Mouse (Mus musculus) embryonic fibroblast, embryonic 13.5 days (primary cell): ENCODE measurements around the gene Pla2g1b.

Experiments used
- CTCF ChIP-seq: IDR thresholded peaks from 2 replicates; pipeline ENCODE4 v1.5.1; 2011; ENCODE audit warnings: mild to moderate bottlenecking, control low read depth, low read length, moderate library complexity, borderline replicate concordance; ENCODE audit not compliant: insufficient read depth
- POLR2A ChIP-seq: IDR thresholded peaks from 2 replicates; pipeline ENCODE4 v1.6.1; 2011; ENCODE audit warnings: low read depth, mild to moderate bottlenecking, control low read depth, low read length, moderate library complexity

DNA sequence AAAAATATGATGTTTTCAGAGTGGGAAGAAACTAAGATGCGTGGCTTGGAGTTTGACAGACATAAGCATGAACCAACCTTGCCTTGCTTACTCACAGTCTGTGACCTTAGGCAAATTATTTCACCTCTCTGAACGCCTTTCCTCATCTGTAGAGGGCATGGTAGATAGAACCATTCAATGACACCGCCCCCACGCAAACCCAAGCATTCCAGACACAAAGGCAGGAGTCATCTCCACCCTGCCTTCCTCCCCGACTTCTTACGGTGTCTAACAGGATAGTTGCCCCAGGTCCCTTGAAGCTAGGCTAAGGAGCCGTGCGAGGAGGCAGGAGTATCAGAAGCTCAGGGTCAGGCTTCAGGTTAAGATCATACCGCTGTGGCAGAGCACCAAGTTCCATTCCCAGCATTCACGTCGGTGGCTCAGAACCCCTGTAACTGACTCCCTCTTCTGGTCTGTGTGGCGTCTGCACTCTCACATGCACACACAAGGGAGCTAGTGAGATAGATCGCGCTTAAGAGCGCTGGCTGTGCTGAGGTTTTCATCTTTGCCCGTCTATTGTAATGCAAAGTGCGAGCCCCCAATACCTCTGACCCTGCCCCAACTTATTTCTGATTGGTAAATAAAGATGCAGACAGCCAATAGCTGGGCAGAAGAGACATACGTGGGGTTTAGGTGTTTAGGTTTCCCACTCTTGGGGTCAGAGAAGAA, 1.5 kb upstream of the Pla2g1b start:
- no peak for TF ChIP-seq CTCF
- TF ChIP-seq POLR2A, result no peak
